Mouse (Mus musculus): Measurements from ENCODE around the gene Rnf24. TPM values are rescaled to one million over a fixed set of nuclear protein-coding genes. Genes with fewer than 3 reads are reported as not detected.

The Rnf24 gene
- polyA plus RNA-seq, 1 experiment from 2014 or later = 13.9 TPM

GRCm38 (mm10) chr2:131377055-131377454 is 24.4 kb upstream of the Rnf24 start:
- no peaks in the 10 kb centered on the region for H3K27me3 ChIP-seq (replicated peaks; ENCODE audit: control insufficient read depth, insufficient read depth, low read length)
- H3K4me3 ChIP-seq (ENCODE audit: low read depth, low read length) = no peak overlapping the region
- no peaks in the 10 kb centered on the region for H3K9me3 ChIP-seq (replicated peaks; ENCODE audit: control insufficient read depth, low read length)
- ATAC-seq (no peak), DNase-seq (ENCODE audit: low spot score) (no peak)
- 65% methylated on average over 6 of the region's 6 CpGs for WGBS
- no peaks in the 10 kb centered on the region for H3K36me3 ChIP-seq (ENCODE audit: control insufficient read depth, insufficient read depth, low read length)
- H3K9ac ChIP-seq (ENCODE audit: low read length) = no peak overlapping the region
- H3K27ac ChIP-seq (ENCODE audit: low read depth, low read length) = no peak overlapping the region
- H3K4me2 ChIP-seq (ENCODE audit: low read length) = no peak overlapping the region
- H3K4me1 ChIP-seq (ENCODE audit: control insufficient read depth, insufficient read depth, low read length) = no peaks in the 10 kb centered on the region

DNA sequence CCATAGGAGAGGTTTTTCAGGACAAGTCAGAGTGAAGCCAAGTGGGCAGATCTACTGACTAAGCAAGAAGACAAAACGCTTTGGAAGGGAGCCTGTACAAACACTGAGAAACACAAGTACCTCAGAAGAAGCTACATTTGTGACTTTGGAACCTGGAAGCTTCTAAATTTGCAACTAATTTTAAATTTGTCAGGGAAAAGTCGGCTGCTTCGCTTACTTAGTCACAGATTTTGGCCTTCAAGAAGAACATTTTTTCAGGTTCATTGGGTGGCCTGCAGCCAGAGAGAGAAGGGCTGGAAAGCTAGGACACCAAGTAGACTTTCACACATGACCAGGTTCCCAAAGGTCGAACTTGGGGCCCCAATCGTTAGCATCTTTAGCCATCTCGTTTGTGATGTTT is 21.0 kb upstream of the Rnf24 start:
- Histone ChIP-seq H3K9me3 (replicated peaks; ENCODE audit: control insufficient read depth, low read length) (no peaks in the 10 kb centered on the region), H3K4me2 (ENCODE audit: low read length) (no peak overlapping the region), H3K4me1 (ENCODE audit: control insufficient read depth, insufficient read depth, low read length) (no peaks in the 10 kb centered on the region), H3K9ac (ENCODE audit: low read length) (no peak overlapping the region), H3K27ac (ENCODE audit: low read depth, low read length) (no peak overlapping the region), H3K27me3 (replicated peaks; ENCODE audit: control insufficient read depth, insufficient read depth, low read length) (no peaks in the 10 kb centered on the region), H3K4me3 (ENCODE audit: low read depth, low read length) (no peak overlapping the region), H3K36me3 (ENCODE audit: control insufficient read depth, insufficient read depth, low read length) (no peaks in the 10 kb centered on the region)
- 75% methylated on average over 6 of the region's 6 CpGs for WGBS
- ATAC-seq (no peak), DNase-seq (ENCODE audit: low spot score) (no peak)

GRCm38 (mm10) chr2:131372276-131372877 is 19.7 kb upstream of the Rnf24 start:
- Histone ChIP-seq H3K4me1 (ENCODE audit: control insufficient read depth, insufficient read depth, low read length) (no peaks in the 10 kb centered on the region), H3K27ac (ENCODE audit: low read depth, low read length) (no peak overlapping the region), H3K9ac (ENCODE audit: low read length) (no peak overlapping the region), H3K9me3 (replicated peaks; ENCODE audit: control insufficient read depth, low read length) (no peaks in the 10 kb centered on the region), H3K27me3 (replicated peaks; ENCODE audit: control insufficient read depth, insufficient read depth, low read length) (no peaks in the 10 kb centered on the region), H3K36me3 (ENCODE audit: control insufficient read depth, insufficient read depth, low read length) (no peaks in the 10 kb centered on the region), H3K4me3 (ENCODE audit: low read depth, low read length) (no peak overlapping the region), H3K4me2 (ENCODE audit: low read length) (no peak overlapping the region)
- DNase-seq (ENCODE audit: low spot score) = no peak
- ATAC-seq = no peak
- WGBS = 83% methylated on average over 7 of the region's 7 CpGs

DNA sequence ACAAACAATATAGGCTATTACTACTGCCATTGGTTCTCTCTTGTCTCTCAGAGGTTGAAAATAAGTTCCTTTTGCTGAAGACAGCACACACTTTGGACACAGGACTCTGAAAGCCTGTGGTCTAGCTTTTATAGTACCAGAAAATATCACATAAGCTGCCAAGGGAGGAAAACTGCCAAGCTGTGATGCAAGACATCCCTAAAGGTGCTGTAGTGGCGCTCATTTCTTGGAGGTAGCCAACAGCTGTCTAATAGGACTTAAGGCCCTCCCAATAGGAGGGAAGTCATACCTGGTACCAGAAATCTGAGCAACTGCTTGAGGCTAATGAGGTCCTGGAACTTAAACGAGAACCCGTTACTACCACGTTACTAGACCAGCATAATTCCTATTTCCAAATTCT is 19.1 kb upstream of the Rnf24 start:
- H3K4me2 ChIP-seq (ENCODE audit: low read length) = no peak overlapping the region
- H3K27ac ChIP-seq (ENCODE audit: low read depth, low read length) = no peak overlapping the region
- no peak for DNase-seq (ENCODE audit: low spot score)
- no peak overlapping the region for H3K4me3 ChIP-seq (ENCODE audit: low read depth, low read length)
- no peaks in the 10 kb centered on the region for H3K27me3 ChIP-seq (replicated peaks; ENCODE audit: control insufficient read depth, insufficient read depth, low read length)
- no peaks in the 10 kb centered on the region for H3K36me3 ChIP-seq (ENCODE audit: control insufficient read depth, insufficient read depth, low read length)
- ATAC-seq = no peak
- H3K9me3 ChIP-seq (replicated peaks; ENCODE audit: control insufficient read depth, low read length) = no peaks in the 10 kb centered on the region
- 80% methylated on average over 4 of the region's 4 CpGs for WGBS
- H3K4me1 ChIP-seq (ENCODE audit: control insufficient read depth, insufficient read depth, low read length) = no peaks in the 10 kb centered on the region
- H3K9ac ChIP-seq (ENCODE audit: low read length) = no peak overlapping the region

- ATAC-seq (no peak), DNase-seq (ENCODE audit: low spot score) (no peak)
- Histone ChIP-seq H3K27ac (ENCODE audit: low read depth, low read length) (no peak overlapping the region), H3K4me3 (ENCODE audit: low read depth, low read length) (no peak overlapping the region), H3K9ac (ENCODE audit: low read length) (no peak overlapping the region), H3K9me3 (replicated peaks; ENCODE audit: control insufficient read depth, low read length) (no peaks in the 10 kb centered on the region), H3K27me3 (replicated peaks; ENCODE audit: control insufficient read depth, insufficient read depth, low read length) (no peaks in the 10 kb centered on the region), H3K4me1 (ENCODE audit: control insufficient read depth, insufficient read depth, low read length) (no peaks in the 10 kb centered on the region), H3K36me3 (ENCODE audit: control insufficient read depth, insufficient read depth, low read length) (no peaks in the 10 kb centered on the region), H3K4me2 (ENCODE audit: low read length) (no peak overlapping the region)
- WGBS = 85% methylated on average over 3 of the region's 3 CpGs
Observed at GRCm38 (mm10) chr2:131370828-131371227, 18.1 kb upstream of the Rnf24 start.

DNA sequence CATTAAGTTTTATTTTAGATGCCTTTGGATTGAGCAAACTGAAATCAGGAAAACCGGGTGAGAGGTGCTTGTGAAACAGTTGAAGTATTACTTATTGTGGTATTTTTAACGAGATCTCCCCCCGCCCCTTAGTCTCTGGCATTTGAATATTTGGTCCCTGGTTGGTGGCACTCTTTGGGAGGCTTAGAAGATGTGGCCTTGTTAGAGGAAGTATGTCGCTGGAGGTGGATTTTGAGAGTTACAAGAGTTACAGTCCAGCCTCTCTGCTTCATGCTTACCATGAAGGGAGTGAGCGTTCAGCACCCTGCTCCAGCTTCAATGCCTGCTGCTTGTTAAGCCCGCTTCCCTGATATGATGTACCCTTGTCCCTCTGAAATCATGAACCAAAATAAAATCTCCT is 12.0 kb upstream of the Rnf24 start:
- no peak overlapping the region for H3K4me2 ChIP-seq (ENCODE audit: low read length)
- no peaks in the 10 kb centered on the region for H3K27me3 ChIP-seq (replicated peaks; ENCODE audit: control insufficient read depth, insufficient read depth, low read length)
- no peak overlapping the region for H3K27ac ChIP-seq (ENCODE audit: low read depth, low read length)
- no peaks in the 10 kb centered on the region for H3K36me3 ChIP-seq (ENCODE audit: control insufficient read depth, insufficient read depth, low read length)
- DNase-seq (ENCODE audit: low spot score) (no peak), ATAC-seq (no peak)
- no peak overlapping the region for H3K4me3 ChIP-seq (ENCODE audit: low read depth, low read length)
- 62% methylated on average over 6 of the region's 6 CpGs for WGBS
- no peaks in the 10 kb centered on the region for H3K9me3 ChIP-seq (replicated peaks; ENCODE audit: control insufficient read depth, low read length)
- H3K9ac ChIP-seq (ENCODE audit: low read length) = no peak overlapping the region
- H3K4me1 ChIP-seq (ENCODE audit: control insufficient read depth, insufficient read depth, low read length) = no peaks in the 10 kb centered on the region

- ATAC-seq (no peak), DNase-seq (ENCODE audit: low spot score) (no peak)
- Histone ChIP-seq H3K27me3 (replicated peaks; ENCODE audit: control insufficient read depth, insufficient read depth, low read length) (no peaks in the 10 kb centered on the region), H3K4me1 (ENCODE audit: control insufficient read depth, insufficient read depth, low read length) (no peaks in the 10 kb centered on the region), H3K4me2 (ENCODE audit: low read length) (no peak overlapping the region), H3K4me3 (ENCODE audit: low read depth, low read length) (no peak overlapping the region), H3K36me3 (ENCODE audit: control insufficient read depth, insufficient read depth, low read length) (no peaks in the 10 kb centered on the region), H3K27ac (ENCODE audit: low read depth, low read length) (no peak overlapping the region), H3K9me3 (replicated peaks; ENCODE audit: control insufficient read depth, low read length) (no peaks in the 10 kb centered on the region), H3K9ac (ENCODE audit: low read length) (no peak overlapping the region)
Observed at GRCm38 (mm10) chr2:131358481-131358880, 5.8 kb upstream of the Rnf24 start.

- Histone ChIP-seq H3K9me3 (replicated peaks; ENCODE audit: control insufficient read depth, low read length) (no peaks in the 10 kb centered on the region), H3K4me3 (ENCODE audit: low read depth, low read length) (no peak overlapping the region), H3K4me1 (ENCODE audit: control insufficient read depth, insufficient read depth, low read length) (peaks cover 4% of the 10 kb centered on the region; the same call in 1 of the 2 replicates), H3K27me3 (replicated peaks; ENCODE audit: control insufficient read depth, insufficient read depth, low read length) (no peaks in the 10 kb centered on the region), H3K9ac (ENCODE audit: low read length) (no peak overlapping the region), H3K36me3 (ENCODE audit: control insufficient read depth, insufficient read depth, low read length) (no peaks in the 10 kb centered on the region), H3K4me2 (ENCODE audit: low read length) (no peak overlapping the region), H3K27ac (ENCODE audit: low read depth, low read length) (no peak overlapping the region)
- 59% methylated on average over 6 of the region's 6 CpGs for WGBS
- no peak for DNase-seq (ENCODE audit: low spot score)
- no peak for ATAC-seq
Observed at GRCm38 (mm10) chr2:131354049-131354448, 1.4 kb upstream of the Rnf24 start.

DNA sequence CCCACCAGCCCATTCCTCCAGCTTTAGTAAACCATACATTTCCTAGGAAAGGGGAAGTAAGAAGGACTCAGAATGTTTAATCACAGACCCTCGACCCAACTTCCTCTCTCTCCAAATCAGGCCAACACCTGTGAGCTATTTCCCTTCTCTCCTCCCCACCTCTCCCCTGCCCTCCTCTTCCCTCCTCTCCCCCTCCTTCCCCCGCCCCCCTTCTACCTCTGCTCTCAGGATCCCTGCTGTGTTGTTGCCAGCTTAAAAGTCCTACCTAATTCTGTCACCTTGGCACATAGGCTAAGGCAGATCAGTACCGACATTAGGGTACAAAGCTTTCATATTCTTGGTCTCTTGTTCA is 848 bp upstream of the Rnf24 start:
- H3K9ac ChIP-seq (ENCODE audit: low read length) = peak overlapping the region; percentile 96
- peak overlapping the region; percentile 57 for H3K4me2 ChIP-seq (ENCODE audit: low read length)
- H3K9me3 ChIP-seq (replicated peaks; ENCODE audit: control insufficient read depth, low read length) = no peaks in the 10 kb centered on the region
- peak overlapping the region; percentile 98 for H3K4me3 ChIP-seq (ENCODE audit: low read depth, low read length)
- H3K27me3 ChIP-seq (replicated peaks; ENCODE audit: control insufficient read depth, insufficient read depth, low read length) = no peaks in the 10 kb centered on the region
- DNase-seq (ENCODE audit: low spot score) = no peak
- H3K4me1 ChIP-seq (ENCODE audit: control insufficient read depth, insufficient read depth, low read length) = peaks cover 4% of the 10 kb centered on the region; the same call in 1 of the 2 replicates
- no peak for ATAC-seq
- H3K36me3 ChIP-seq (ENCODE audit: control insufficient read depth, insufficient read depth, low read length) = no peaks in the 10 kb centered on the region
- 8% methylated on average over 3 of the region's 3 CpGs for WGBS
- H3K27ac ChIP-seq (ENCODE audit: low read depth, low read length) = no peak overlapping the region

All from forebrain, embryonic 14.5 days (tissue).